Mouse (Mus musculus): ENCODE results near the gene Patj.

DNA sequence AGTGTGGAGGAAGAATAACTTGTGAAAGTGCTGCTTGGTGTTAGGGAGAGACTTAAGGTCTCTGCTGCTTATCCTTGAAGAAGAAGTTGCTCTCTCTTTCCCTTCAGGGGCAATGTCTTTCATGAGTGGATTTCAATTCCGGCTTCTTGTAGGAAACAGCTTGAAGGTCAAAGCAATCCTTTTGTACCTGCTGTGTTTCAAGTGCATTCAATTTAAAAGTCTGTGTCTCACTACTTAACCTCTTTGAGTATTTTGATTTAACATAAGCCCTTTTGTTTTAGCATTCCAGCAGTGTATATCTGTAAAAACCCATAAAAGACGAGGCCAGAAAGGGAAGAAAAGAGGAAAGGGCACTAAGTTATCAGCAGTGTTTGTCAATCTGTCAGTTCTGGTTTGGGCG lies 109.2 kb downstream of the Patj start:
- TF ChIP-seq MAFK (IDR thresholded peaks at IDR 0.05; ENCODE audit: insufficient read depth, low read depth, low read length) (no peak), ZC3H11A (IDR thresholded peaks at IDR 0.05; ENCODE audit: borderline replicate concordance, low read depth, low read length) (no peak), HCFC1 (IDR thresholded peaks at IDR 0.05; ENCODE audit: borderline replicate concordance, insufficient read depth, low read length) (no peak), ZNF384 (IDR thresholded peaks at IDR 0.05; ENCODE audit: low read depth, low read length) (no peak), CHD2 (IDR thresholded peaks at IDR 0.05; ENCODE audit: low read depth, low read length) (no peak)
